Mouse (Mus musculus) embryonic fibroblast, embryonic 13.5 days (primary cell): ENCODE data around the gene Upb1.

Experiments
- CTCF ChIP-seq: IDR thresholded peaks from 2 replicates; pipeline ENCODE4 v1.5.1; 2011; ENCODE audit warnings: mild to moderate bottlenecking, control low read depth, low read length, moderate library complexity, borderline replicate concordance; ENCODE audit not compliant: insufficient read depth
- POLR2A ChIP-seq: IDR thresholded peaks from 2 replicates; pipeline ENCODE4 v1.6.1; 2011; ENCODE audit warnings: low read depth, mild to moderate bottlenecking, control low read depth, low read length, moderate library complexity

DNA sequence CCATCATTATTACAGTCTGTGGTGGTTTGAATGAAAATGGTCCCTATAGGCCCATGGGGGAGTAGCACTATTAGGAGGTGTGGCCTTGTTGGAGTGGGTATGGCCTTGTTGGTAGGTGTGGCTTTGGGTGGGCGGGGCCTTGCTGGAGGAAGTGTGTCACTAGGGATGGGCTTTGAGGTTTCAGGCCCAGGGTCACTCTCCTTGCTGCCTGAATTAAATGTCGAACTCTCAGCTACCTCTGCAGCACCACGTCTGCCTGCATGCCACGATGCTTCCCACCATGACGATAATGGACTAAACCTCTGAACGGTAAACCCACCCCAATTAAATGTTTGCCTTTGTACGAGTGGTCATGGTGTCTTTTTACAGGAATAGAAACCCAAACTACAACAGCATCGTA, 6.1 kb upstream of the Upb1 start:
- no peak for TF ChIP-seq CTCF
- no peak for TF ChIP-seq POLR2A
